Mouse (Mus musculus) ES-Bruce4 (cell line): ENCODE measurements around the gene Mrc2. TPM values are rescaled to one million over a fixed set of nuclear protein-coding genes. Genes with fewer than 3 reads are reported as not detected.
A peak's percentile ranks its signal among the peaks of the same experiment; 100 is the strongest.

ENCODE experiments used
- H3K27ac ChIP-seq: 2 replicates; pipeline ENCODE4 v1.5.1; 2012; ENCODE audit warnings: low read length, inconsistent platforms; ENCODE audit not compliant: insufficient read depth
- H3K27me3 ChIP-seq: 2 replicates; pipeline ENCODE4 v1.6.1; 2012; ENCODE audit warnings: mild to moderate bottlenecking, low read length, inconsistent platforms; ENCODE audit not compliant: control insufficient read depth, poor library complexity, insufficient read depth, severe bottlenecking
- H3K36me3 ChIP-seq: 2 replicates; pipeline ENCODE4 v1.6.1; 2012; ENCODE audit warnings: inconsistent platforms, mild to moderate bottlenecking, low read length, moderate library complexity; ENCODE audit not compliant: control insufficient read depth, poor library complexity, insufficient read depth, severe bottlenecking
- H3K4me1 ChIP-seq: one replicate; pipeline ENCODE4 v1.8.1; 2011; ENCODE audit warnings: low read length; ENCODE audit not compliant: control insufficient read depth, insufficient read depth
- H3K4me3 ChIP-seq: 2 replicates; pipeline ENCODE4 v1.5.1; 2011; ENCODE audit warnings: low read depth, mild to moderate bottlenecking, low read length
- H3K9ac ChIP-seq: 2 replicates; pipeline ENCODE4 v1.6.1; 2012; ENCODE audit warnings: low read depth, mild to moderate bottlenecking, inconsistent platforms; ENCODE audit not compliant: poor library complexity, severe bottlenecking
- H3K9me3 ChIP-seq: replicated peaks from 2 replicates; pipeline ENCODE4 v1.6.1; 2012; ENCODE audit warnings: mild to moderate bottlenecking, low read length, inconsistent platforms; ENCODE audit not compliant: control insufficient read depth, poor library complexity, insufficient read depth, severe bottlenecking
- CTCF ChIP-seq: IDR thresholded peaks from one replicate; pipeline ENCODE4 v1.8.1; 2011; ENCODE audit warnings: low read depth, low read length
- EP300 ChIP-seq: IDR thresholded peaks from 2 replicates; pipeline ENCODE4 v1.6.1; 2011; ENCODE audit warnings: low read depth, low read length; ENCODE audit not compliant: insufficient read depth
- POLR2A ChIP-seq: IDR thresholded peaks from one replicate; pipeline ENCODE4 v1.8.1; 2011; ENCODE audit warnings: low read length; ENCODE audit not compliant: insufficient read depth
- polyA plus RNA-seq: library from polyadenylated mRNA; stranded (reverse); fragments of >200 nt; gene quantifications from 2 replicates; pipeline ENCODE4 v1.2.4, GENCODE M21; 2011; ENCODE audit warnings: low read depth; ENCODE audit not compliant: missing spikeins, insufficient read depth, insufficient read length

Mrc2 gene
- polyA plus RNA-seq, 1 experiment: 4.5 TPM

DNA sequence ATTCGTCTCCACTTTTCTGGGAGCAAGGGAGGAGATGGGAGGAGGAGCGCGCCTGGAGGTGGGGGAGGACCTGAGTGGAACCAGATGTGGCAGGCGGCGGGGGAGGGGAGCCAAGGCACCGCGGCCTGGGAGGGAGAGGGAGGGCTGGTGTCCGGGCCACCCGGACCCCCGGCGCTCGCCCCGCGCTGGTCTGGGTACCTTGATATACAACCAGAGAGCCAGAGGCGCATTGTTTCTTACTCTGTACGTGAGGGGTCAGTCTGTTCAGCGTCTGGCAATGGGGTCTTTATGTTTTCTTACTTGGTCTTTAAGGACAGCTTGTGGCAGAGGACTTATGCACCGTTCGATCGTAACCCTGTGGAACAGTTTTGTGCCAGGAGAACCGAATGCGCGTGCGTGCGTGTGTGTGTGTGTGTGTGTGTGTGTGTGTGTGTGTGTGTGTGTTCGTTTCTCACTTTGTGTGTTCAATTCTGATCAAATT is 698 bp downstream of the Mrc2 start:
- Histone ChIP-seq H3K36me3 (no peaks in the 10 kb centered on the region), H3K27me3 (peaks cover 2% of the 10 kb centered on the region; the same call in 1 of the 2 replicates), H3K4me3 (peak overlapping the region; percentile 75), H3K9me3 (no peaks in the 10 kb centered on the region), H3K9ac (peak overlapping the region; percentile 36; the same call in 1 of the 2 replicates), H3K4me1 (no peaks in the 10 kb centered on the region), H3K27ac (no peak overlapping the region)
- TF ChIP-seq POLR2A (no peak), EP300 (no peak), CTCF (no peak)

DNA sequence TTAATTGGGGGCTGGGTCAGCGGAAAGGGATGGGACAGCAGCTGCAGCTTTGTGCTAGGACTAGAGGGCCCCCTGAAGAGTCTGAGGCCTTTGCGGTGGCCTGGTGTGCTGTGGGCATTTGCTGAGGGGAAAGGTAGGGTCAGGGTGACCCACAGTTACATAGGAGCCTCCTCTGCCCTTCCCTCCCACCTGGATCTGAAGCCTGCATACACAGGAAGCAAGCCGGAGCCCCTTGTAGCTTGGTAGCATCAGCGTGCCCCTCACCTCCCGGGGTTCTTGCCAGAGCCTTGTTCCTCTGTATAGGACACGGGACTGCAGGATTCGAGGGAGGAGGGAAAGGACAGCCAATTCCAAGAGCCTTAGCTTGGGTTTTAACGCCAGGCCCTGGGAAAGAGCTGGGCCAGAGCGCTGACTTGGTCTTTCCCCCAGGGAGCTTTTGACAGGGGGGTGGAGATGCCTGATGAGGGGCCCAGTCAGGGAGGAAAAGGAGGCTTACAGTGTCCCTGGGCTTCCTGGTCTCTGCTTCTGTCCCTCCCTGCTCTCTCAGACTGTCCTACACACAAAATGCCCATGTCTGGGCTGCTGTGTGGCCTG is 1.6 kb downstream of the Mrc2 start:
- H3K9ac ChIP-seq: no peak overlapping the region
- no peak overlapping the region for H3K27ac ChIP-seq
- peaks cover 2% of the 10 kb centered on the region; the same call in 1 of the 2 replicates for H3K27me3 ChIP-seq
- H3K4me3 ChIP-seq: no peak overlapping the region
- TF ChIP-seq EP300 (no peak), CTCF (no peak), POLR2A (no peak)
- H3K9me3 ChIP-seq: no peaks in the 10 kb centered on the region
- H3K36me3 ChIP-seq: no peaks in the 10 kb centered on the region
- H3K4me1 ChIP-seq: no peaks in the 10 kb centered on the region

DNA sequence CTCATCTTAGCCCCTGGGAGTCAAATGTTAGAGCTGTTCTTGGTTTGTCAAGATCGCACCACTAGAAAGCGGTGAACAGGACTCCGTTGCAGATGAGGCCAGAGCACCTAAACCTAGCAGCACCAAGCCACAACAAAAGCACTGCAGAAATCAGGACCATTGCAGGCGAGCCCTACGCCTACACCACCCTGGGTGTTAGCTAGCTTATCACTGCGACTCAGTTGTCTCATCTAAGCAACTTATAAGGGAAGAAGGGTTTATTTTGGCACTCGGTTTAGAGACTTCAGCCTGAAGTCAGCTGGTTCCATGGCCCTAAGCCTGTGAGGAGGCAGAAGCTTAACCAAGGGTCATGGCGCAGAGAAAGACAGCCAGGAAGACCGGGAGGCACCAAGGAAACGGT is 3.6 kb downstream of the Mrc2 start:
- Histone ChIP-seq H3K27ac (no peak overlapping the region), H3K4me1 (peaks cover 2% of the 10 kb centered on the region), H3K27me3 (peaks cover 2% of the 10 kb centered on the region; the same call in 1 of the 2 replicates), H3K9ac (no peak overlapping the region), H3K36me3 (no peaks in the 10 kb centered on the region), H3K9me3 (no peaks in the 10 kb centered on the region), H3K4me3 (no peak overlapping the region)
- TF ChIP-seq POLR2A (no peak), EP300 (no peak), CTCF (no peak)

DNA sequence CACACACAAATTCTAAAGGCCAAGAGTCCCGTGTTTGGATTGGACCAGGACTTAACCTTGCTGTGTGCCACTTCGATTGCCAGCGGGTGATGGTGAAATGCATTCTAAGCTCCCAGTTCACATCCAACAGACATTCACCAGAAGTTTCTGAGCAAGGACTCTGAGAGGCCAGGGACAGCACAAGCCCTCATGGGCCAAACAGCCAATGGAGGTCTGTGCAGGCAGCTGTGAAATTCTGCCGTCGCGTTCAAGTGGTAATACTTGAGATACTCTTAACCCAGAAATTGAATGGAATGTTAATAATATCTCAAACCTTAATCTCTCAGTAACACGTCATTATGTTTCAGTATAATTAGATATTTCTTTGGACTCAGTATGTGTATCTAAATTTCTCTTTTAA is 17.8 kb downstream of the Mrc2 start:
- TF ChIP-seq POLR2A: no peak
- no peak for TF ChIP-seq CTCF
- TF ChIP-seq EP300: no peak
- Histone ChIP-seq H3K36me3 (no peaks in the 10 kb centered on the region), H3K27ac (no peak overlapping the region), H3K4me1 (no peaks in the 10 kb centered on the region), H3K9ac (no peak overlapping the region), H3K27me3 (no peaks in the 10 kb centered on the region), H3K4me3 (no peak overlapping the region), H3K9me3 (no peaks in the 10 kb centered on the region)

DNA sequence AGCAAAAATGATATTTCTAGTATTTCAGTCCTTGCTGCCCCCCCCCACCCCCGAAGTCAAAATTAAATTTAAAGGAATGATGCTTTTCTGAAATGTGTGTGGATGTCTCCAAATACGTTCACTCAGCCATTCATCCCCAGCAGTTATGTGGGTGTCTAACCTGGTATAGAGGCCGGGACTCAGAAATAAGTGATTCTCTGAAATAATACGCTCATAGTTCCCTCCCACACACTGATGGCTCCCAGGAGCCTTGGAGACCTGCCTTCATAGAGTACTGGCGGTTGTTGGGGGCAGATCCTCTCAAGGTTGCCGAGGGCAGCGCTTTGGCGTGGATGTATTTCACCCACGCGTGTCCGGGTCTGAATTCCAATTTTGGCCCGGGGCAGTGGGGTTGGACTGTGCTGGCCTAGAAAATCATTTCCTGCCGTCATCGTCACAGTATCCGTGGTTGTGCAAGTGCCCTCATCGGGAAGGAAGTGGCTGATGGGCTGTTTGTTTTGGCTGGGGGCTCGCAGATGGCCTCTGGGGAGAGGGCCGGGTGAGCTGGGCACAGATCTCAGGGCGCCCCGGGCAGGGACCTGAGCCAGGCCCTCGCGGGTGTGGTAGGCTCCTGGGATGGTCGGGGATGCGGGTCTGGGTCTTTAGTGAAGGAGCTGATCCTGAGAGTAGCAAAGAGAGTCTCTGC is 19.0 kb downstream of the Mrc2 start:
- no peak overlapping the region for H3K4me3 ChIP-seq
- no peaks in the 10 kb centered on the region for H3K4me1 ChIP-seq
- H3K27me3 ChIP-seq: no peaks in the 10 kb centered on the region
- no peak overlapping the region for H3K27ac ChIP-seq
- no peak overlapping the region for H3K9ac ChIP-seq
- TF ChIP-seq POLR2A: no peak
- no peak for TF ChIP-seq CTCF
- no peak for TF ChIP-seq EP300
- H3K9me3 ChIP-seq: no peaks in the 10 kb centered on the region
- no peaks in the 10 kb centered on the region for H3K36me3 ChIP-seq

DNA sequence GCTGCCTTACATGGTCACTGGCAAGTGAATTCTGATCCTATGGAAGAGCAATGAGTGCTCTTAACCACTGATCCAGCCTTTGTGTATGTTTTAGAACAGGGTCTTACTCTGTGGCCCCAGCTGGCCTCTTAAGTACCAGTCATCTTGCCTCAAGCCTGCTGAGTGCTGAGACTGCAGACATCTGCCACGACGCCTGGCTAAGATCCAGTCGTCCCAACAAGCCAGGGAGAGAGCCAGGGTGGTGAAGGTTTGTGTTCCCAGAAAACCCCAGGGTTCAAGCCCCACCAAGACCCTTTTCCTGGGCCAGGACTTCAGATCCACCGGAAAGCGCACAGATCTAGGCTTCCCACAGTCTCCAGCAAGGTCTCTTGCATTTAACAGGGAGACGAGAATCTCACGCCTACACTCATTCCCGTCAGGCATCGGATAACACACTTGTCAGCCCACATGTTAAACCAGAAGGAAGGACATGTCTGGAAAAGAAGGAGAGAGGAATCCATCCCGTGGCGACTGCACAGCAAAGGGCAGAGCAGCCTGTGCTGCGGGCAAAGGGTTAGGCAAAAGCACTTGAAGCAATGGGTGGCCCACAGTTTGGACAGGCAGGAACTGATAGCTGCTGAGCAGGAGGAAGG is 20.0 kb downstream of the Mrc2 start:
- H3K36me3 ChIP-seq: no peaks in the 10 kb centered on the region
- TF ChIP-seq POLR2A (no peak), EP300 (no peak), CTCF (no peak)
- H3K9ac ChIP-seq: no peak overlapping the region
- H3K27ac ChIP-seq: no peak overlapping the region
- H3K4me3 ChIP-seq: no peak overlapping the region
- H3K9me3 ChIP-seq: no peaks in the 10 kb centered on the region
- H3K27me3 ChIP-seq: no peaks in the 10 kb centered on the region
- H3K4me1 ChIP-seq: no peaks in the 10 kb centered on the region
